Mouse (Mus musculus) limb, embryonic 10.5 days (tissue): ENCODE measurements around the gene Tpcn2. TPM values are rescaled to one million over a fixed set of nuclear protein-coding genes. Genes with fewer than 3 reads are reported as not detected.
A peak's percentile ranks its signal among the peaks of the same experiment; 100 is the strongest.

ENCODE experiments used
- DNase-seq: peaks from one replicate; pipeline ENCODE4 v3.0.0-alpha.2; 2017; ENCODE audit warnings: low spot score
- H3K27ac ChIP-seq: fragments of 300-500 bp; sonication (generic); 2 replicates; pipeline ENCODE4 v1.5.1; 2016; ENCODE audit warnings: mild to moderate bottlenecking
- H3K27me3 ChIP-seq: fragments of 300-500 bp; sonication (generic); 2 replicates; pipeline ENCODE4 v1.6.1; 2016; ENCODE audit warnings: low read depth, mild to moderate bottlenecking; ENCODE audit not compliant: poor library complexity, severe bottlenecking
- H3K36me3 ChIP-seq: fragments of 300-500 bp; sonication (generic); 2 replicates; pipeline ENCODE4 v1.6.1; 2016; ENCODE audit warnings: mild to moderate bottlenecking, moderate library complexity
- H3K4me1 ChIP-seq: fragments of 300-500 bp; sonication (generic); 2 replicates; pipeline ENCODE4 v1.6.1; 2016
- H3K4me3 ChIP-seq: fragments of 300-500 bp; sonication (generic); 2 replicates; pipeline ENCODE4 v1.5.1; 2016; ENCODE audit warnings: mild to moderate bottlenecking, moderate library complexity
- H3K9me3 ChIP-seq: fragments of 300-500 bp; sonication (generic); replicated peaks from 2 replicates; pipeline ENCODE4 v1.6.1; 2016; ENCODE audit warnings: mild to moderate bottlenecking
- WGBS: fragments of 180-500 bp; shearing (Covaris S2); methylation state at CpG from one replicate; pipeline ENCODE4 v1.1.7; 2016; 5-methylcytosine and 5-hydroxymethylcytosine counted together
- polyA plus RNA-seq: library from polyadenylated mRNA; unstranded; fragments of >200 nt; fragmentation: Nextera tagmentation; extraction: Ambion mirVana; gene quantifications from 2 replicates; pipeline ENCODE4 v1.2.1, GENCODE M21; 2016

Tpcn2 gene
- polyA plus RNA-seq, 1 experiment from 2014 or later, result 7.2 TPM

- WGBS, result 90% methylated on average over 2 of the region's 2 CpGs
- H3K4me3 ChIP-seq, result no peak overlapping the region
- H3K27ac ChIP-seq, result no peak overlapping the region
- no peaks in the 10 kb centered on the region for H3K9me3 ChIP-seq
- no peaks in the 10 kb centered on the region for H3K36me3 ChIP-seq
- H3K27me3 ChIP-seq, result no peaks in the 10 kb centered on the region
- peaks cover 5% of the 10 kb centered on the region; the same call in 1 of the 2 replicates for H3K4me1 ChIP-seq
- no peak for DNase-seq
Observed at GRCm38 (mm10) chr7:145291847-145292246, 8.0 kb upstream of the Tpcn2 start.

- H3K36me3 ChIP-seq, result no peaks in the 10 kb centered on the region
- H3K27ac ChIP-seq, result 0 out of 2 replicates have a peak overlapping the region, but pooled peaks have one; percentile 14
- 24% methylated on average over 5 of the region's 5 CpGs for WGBS
- no peak overlapping the region for H3K4me3 ChIP-seq
- H3K27me3 ChIP-seq, result no peaks in the 10 kb centered on the region
- DNase-seq, result peak; percentile 54
- H3K4me1 ChIP-seq, result peaks cover 6% of the 10 kb centered on the region; the same call in 1 of the 2 replicates
- H3K9me3 ChIP-seq, result no peaks in the 10 kb centered on the region
Observed at GRCm38 (mm10) chr7:145289302-145289701, 5.5 kb upstream of the Tpcn2 start.

GRCm38 (mm10) chr7:145287410-145287809 lies 3.6 kb upstream of the Tpcn2 start:
- Histone ChIP-seq H3K27me3 (no peaks in the 10 kb centered on the region), H3K36me3 (no peaks in the 10 kb centered on the region), H3K4me3 (no peak overlapping the region), H3K9me3 (no peaks in the 10 kb centered on the region), H3K4me1 (peaks cover 20% of the 10 kb centered on the region), H3K27ac (no peak overlapping the region)
- WGBS, result 84% methylated on average over 6 of the region's 6 CpGs
- DNase-seq, result no peak

- H3K27ac ChIP-seq, result no peak overlapping the region
- no peaks in the 10 kb centered on the region for H3K27me3 ChIP-seq
- H3K36me3 ChIP-seq, result peaks cover under 1% of the 10 kb centered on the region; the same call in 1 of the 2 replicates
- H3K4me1 ChIP-seq, result peaks cover 29% of the 10 kb centered on the region
- no peaks in the 10 kb centered on the region for H3K9me3 ChIP-seq
- no peak overlapping the region for H3K4me3 ChIP-seq
- WGBS, result 86% methylated on average over 4 of the region's 4 CpGs
- DNase-seq, result no peak
Observed at GRCm38 (mm10) chr7:145285476-145285875, 1.7 kb upstream of the Tpcn2 start.

- no peak for DNase-seq
- H3K27ac ChIP-seq, result 0 out of 2 replicates have a peak overlapping the region, but pooled peaks have one; percentile 27
- no peaks in the 10 kb centered on the region for H3K9me3 ChIP-seq
- peak overlapping the region; percentile 58 for H3K4me3 ChIP-seq
- peaks cover 12% of the 10 kb centered on the region for H3K36me3 ChIP-seq
- 63% methylated on average over 3 of the region's 3 CpGs for WGBS
- peaks cover 26% of the 10 kb centered on the region for H3K4me1 ChIP-seq
- no peaks in the 10 kb centered on the region for H3K27me3 ChIP-seq
Observed at GRCm38 (mm10) chr7:145284293-145284692, 482 bp upstream of the Tpcn2 start.

GRCm38 (mm10) chr7:145283041-145283440 lies 770 bp downstream of the Tpcn2 start:
- Histone ChIP-seq H3K4me3 (peak overlapping the region; percentile 58), H3K27ac (peak overlapping the region; percentile 77), H3K9me3 (no peaks in the 10 kb centered on the region), H3K4me1 (peaks cover 25% of the 10 kb centered on the region), H3K36me3 (peaks cover 25% of the 10 kb centered on the region), H3K27me3 (no peaks in the 10 kb centered on the region)
- DNase-seq, result no peak
- 47% methylated on average over 4 of the region's 4 CpGs for WGBS

- no peak overlapping the region for H3K27ac ChIP-seq
- H3K4me3 ChIP-seq, result no peak overlapping the region
Observed at GRCm38 (mm10) chr7:145281396-145281795, 2.4 kb downstream of the Tpcn2 start.

GRCm38 (mm10) chr7:145275488-145275887 lies 8.3 kb downstream of the Tpcn2 start:
- 86% methylated on average over 3 of the region's 3 CpGs for WGBS

More at GRCm38 (mm10) chr7:145281396-145281795, 2.4 kb downstream of the Tpcn2 start:
- 87% methylated on average over 4 of the region's 4 CpGs for WGBS
- no peaks in the 10 kb centered on the region for H3K27me3 ChIP-seq
- no peak for DNase-seq
- peaks cover 40% of the 10 kb centered on the region for H3K36me3 ChIP-seq
- no peaks in the 10 kb centered on the region for H3K9me3 ChIP-seq
- peaks cover 25% of the 10 kb centered on the region for H3K4me1 ChIP-seq

GRCm38 (mm10) chr7:145270955-145271354 lies 12.9 kb downstream of the Tpcn2 start:
- Histone ChIP-seq H3K4me3 (no peak overlapping the region), H3K27me3 (no peaks in the 10 kb centered on the region), H3K36me3 (peaks cover 87% of the 10 kb centered on the region), H3K9me3 (no peaks in the 10 kb centered on the region), H3K27ac (no peak overlapping the region), H3K4me1 (0 out of 2 replicates have a peak, but pooled peaks cover 3% of the 10 kb centered on the region)
- no peak for DNase-seq
- 92% methylated on average over 5 of the region's 5 CpGs for WGBS

More at GRCm38 (mm10) chr7:145275488-145275887, 8.3 kb downstream of the Tpcn2 start:
- H3K27ac ChIP-seq, result no peak overlapping the region
- 0 out of 2 replicates have a peak, but pooled peaks cover 3% of the 10 kb centered on the region for H3K4me1 ChIP-seq
- peaks cover 93% of the 10 kb centered on the region for H3K36me3 ChIP-seq
- no peak overlapping the region for H3K4me3 ChIP-seq
- DNase-seq, result no peak
- no peaks in the 10 kb centered on the region for H3K27me3 ChIP-seq
- no peaks in the 10 kb centered on the region for H3K9me3 ChIP-seq

GRCm38 (mm10) chr7:145268890-145269289 lies 14.9 kb downstream of the Tpcn2 start:
- Histone ChIP-seq H3K36me3 (peaks cover 78% of the 10 kb centered on the region), H3K4me1 (0 out of 2 replicates have a peak, but pooled peaks cover 3% of the 10 kb centered on the region), H3K9me3 (no peaks in the 10 kb centered on the region), H3K27ac (no peak overlapping the region), H3K27me3 (no peaks in the 10 kb centered on the region), H3K4me3 (no peak overlapping the region)
- no peak for DNase-seq
- WGBS, result 93% methylated on average over 7 of the region's 7 CpGs

GRCm38 (mm10) chr7:145266011-145266410 lies 17.8 kb downstream of the Tpcn2 start:
- no peak for DNase-seq
- Histone ChIP-seq H3K27ac (no peak overlapping the region), H3K4me1 (no peaks in the 10 kb centered on the region), H3K27me3 (no peaks in the 10 kb centered on the region), H3K9me3 (no peaks in the 10 kb centered on the region), H3K4me3 (no peak overlapping the region), H3K36me3 (peaks cover 61% of the 10 kb centered on the region)
- 92% methylated on average over 2 of the region's 2 CpGs for WGBS

- no peaks in the 10 kb centered on the region for H3K9me3 ChIP-seq
- no peak overlapping the region for H3K4me3 ChIP-seq
- DNase-seq, result no peak
- peaks cover 55% of the 10 kb centered on the region for H3K36me3 ChIP-seq
- no peak overlapping the region for H3K27ac ChIP-seq
- 73% methylated on average over 9 of the region's 9 CpGs for WGBS
- H3K4me1 ChIP-seq, result no peaks in the 10 kb centered on the region
- no peaks in the 10 kb centered on the region for H3K27me3 ChIP-seq
Observed at GRCm38 (mm10) chr7:145264202-145264601, 19.6 kb downstream of the Tpcn2 start.

- peaks cover 29% of the 10 kb centered on the region for H3K36me3 ChIP-seq
- DNase-seq, result no peak
- H3K27me3 ChIP-seq, result no peaks in the 10 kb centered on the region
- H3K9me3 ChIP-seq, result no peaks in the 10 kb centered on the region
- H3K4me3 ChIP-seq, result no peak overlapping the region
- WGBS, result 100% methylated on average over 1 of the region's 1 CpGs
- H3K27ac ChIP-seq, result 0 out of 2 replicates have a peak overlapping the region, but pooled peaks have one; percentile 8
- peaks cover 4% of the 10 kb centered on the region for H3K4me1 ChIP-seq
Observed at GRCm38 (mm10) chr7:145256092-145256491, 27.7 kb downstream of the Tpcn2 start.
